Mouse (Mus musculus) liver, embryonic 14.5 days (tissue): ENCODE measurements at regions not wholly inside any gene's neighbourhood (a gene's known extent, or its start where the extent isn't known, plus 50 kb on each side); places are given as distances from the start of the nearest gene placed in this dataset.

Experiments
- ATAC-seq: fragments of 200-750 bp; cut with Nextera tagmentation; 2 replicates; pipeline ENCODE4 v1.8.0; 2017; ENCODE audit warnings: moderate number of reproducible peaks, mild to moderate bottlenecking, moderate library complexity; ENCODE audit not compliant: insufficient read depth
- DNase-seq, 3 experiments: peaks; one replicate each; pipeline ENCODE4 v3.0.0-alpha.2; 2012 to 2013; ENCODE audit warnings: low read depth in 3 of 3, low spot score in 3 of 3
- H3K27ac ChIP-seq: fragments of 300-500 bp; sonication (generic); 2 replicates; pipeline ENCODE4 v1.5.1; 2014; ENCODE audit warnings: moderate library complexity, mild to moderate bottlenecking, control low read depth, inconsistent platforms
- H3K27me3 ChIP-seq: fragments of 300-500 bp; sonication (generic); 2 replicates; pipeline ENCODE4 v1.6.1; 2014; ENCODE audit warnings: mild to moderate bottlenecking, low read length, moderate library complexity; ENCODE audit not compliant: control insufficient read depth, insufficient read depth
- H3K36me3 ChIP-seq: fragments of 300-500 bp; sonication (generic); replicated peaks from 2 replicates; pipeline ENCODE4 v1.6.1; 2014; ENCODE audit warnings: low read depth; ENCODE audit not compliant: control insufficient read depth, insufficient read depth
- H3K4me1 ChIP-seq, 2 experiments: fragments of 200-500 bp in 1 of 2; fragments of 300-500 bp in 1 of 2; sonication (generic) in 1 of 2; replicated peaks; 2 replicates each; pipeline ENCODE4 v1.6.1; 2012 to 2014; ENCODE audit warnings: antibody characterized with exemption in 1 of 2, inconsistent platforms in 1 of 2, low read length in 1 of 2; ENCODE audit not compliant: control insufficient read depth in 2 of 2, insufficient read depth in 2 of 2
- H3K4me2 ChIP-seq: fragments of 300-500 bp; sonication (generic); 2 replicates; pipeline ENCODE4 v1.6.1; 2014; ENCODE audit warnings: low read depth, mild to moderate bottlenecking, control low read depth, moderate library complexity
- H3K4me3 ChIP-seq, 2 experiments: fragments of 200-500 bp in 1 of 2; fragments of 300-500 bp in 1 of 2; sonication (generic) in 1 of 2; 2 replicates each; pipeline ENCODE4 v1.5.1; 2012 to 2014; ENCODE audit warnings: low read depth in 2 of 2, low read length in 2 of 2, mild to moderate bottlenecking in 2 of 2, control low read depth in 1 of 2, inconsistent platforms in 1 of 2, moderate library complexity in 1 of 2; ENCODE audit not compliant: insufficient read depth in 1 of 2
- H3K9ac ChIP-seq: fragments of 300-500 bp; sonication (generic); replicated peaks from 2 replicates; pipeline ENCODE4 v1.6.1; 2014; ENCODE audit warnings: mild to moderate bottlenecking, control low read depth, moderate library complexity
- H3K9me3 ChIP-seq: fragments of 300-500 bp; sonication (generic); 2 replicates; pipeline ENCODE4 v1.6.1; 2016; ENCODE audit warnings: low read length, mixed read lengths; ENCODE audit not compliant: control insufficient read depth
- CTCF ChIP-seq: IDR thresholded peaks from 2 replicates; pipeline ENCODE4 v1.5.1; 2016; ENCODE audit warnings: antibody characterized with exemption, low read depth, control low read depth
- EP300 ChIP-seq: IDR thresholded peaks from 2 replicates; pipeline ENCODE4 v1.6.1; 2016; ENCODE audit warnings: antibody characterized with exemption, low read depth
- WGBS: fragments of 180-500 bp; shearing (Covaris S2); extraction: QIAGEN DNeasy Blood & Tissue Kit; methylation state at CpG from one replicate; pipeline ENCODE4 v1.1.7; 2014; ENCODE audit not compliant: insufficient replicate concordance; 5-methylcytosine and 5-hydroxymethylcytosine counted together

DNA sequence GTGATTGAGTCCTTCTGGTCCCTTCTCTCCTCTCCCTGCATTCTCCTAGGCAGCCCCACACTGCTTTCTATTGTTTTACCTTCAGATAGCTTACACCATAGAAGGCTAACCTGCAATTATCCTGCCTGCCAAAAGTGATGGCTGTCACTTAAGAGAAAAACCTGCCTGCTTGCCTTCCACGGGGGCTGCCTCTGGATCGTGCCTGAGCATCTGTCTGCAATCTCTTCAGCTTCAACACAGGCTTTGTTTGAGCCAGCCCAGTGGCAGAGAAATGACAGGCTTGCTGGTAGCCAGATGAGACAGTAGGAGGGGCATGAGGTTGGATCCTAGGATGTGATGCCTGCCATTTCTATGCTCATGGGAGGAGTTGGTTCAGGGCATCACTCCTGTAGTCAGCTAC, 345.2 kb upstream of the Tshz3 start:
- no peak overlapping the region for H3K27ac ChIP-seq
- no peak overlapping the region for H3K9ac ChIP-seq
- TF ChIP-seq EP300 = no peak
- no peak for TF ChIP-seq CTCF
- H3K4me3 ChIP-seq = no peak overlapping the region
- H3K36me3 ChIP-seq = no peaks in the 10 kb centered on the region
- no peak overlapping the region for H3K4me2 ChIP-seq
- ATAC-seq = no peak
- 44% methylated on average over 2 of the region's 2 CpGs for WGBS
- no peaks in the 10 kb centered on the region for H3K27me3 ChIP-seq
- H3K9me3 ChIP-seq = no peaks in the 10 kb centered on the region
- no peaks in the 10 kb centered on the region for H3K4me1 ChIP-seq
- DNase-seq = no peak

DNA sequence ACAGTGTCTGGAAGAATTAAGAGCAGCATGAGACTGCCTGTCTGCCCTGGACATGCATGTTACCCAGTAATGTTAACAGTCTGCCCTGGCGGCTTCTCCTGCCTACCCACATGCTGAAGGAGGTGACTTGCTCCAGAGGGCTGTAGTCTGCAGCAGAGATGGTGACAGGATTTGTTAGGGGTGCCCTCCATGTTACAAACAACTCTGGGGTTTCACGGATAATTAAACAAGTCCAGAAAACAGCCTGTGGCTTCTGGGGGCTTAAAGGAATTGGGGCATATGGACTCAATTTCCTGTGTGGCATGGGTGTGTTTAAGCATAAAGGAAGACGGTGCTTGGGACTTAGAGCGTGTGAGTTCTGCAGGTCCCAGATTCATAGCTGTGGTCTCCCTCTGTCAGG, 347.3 kb upstream of the Tshz3 start:
- no peaks in the 10 kb centered on the region for H3K27me3 ChIP-seq
- DNase-seq (no peak), ATAC-seq (no peak)
- no peak overlapping the region for H3K4me2 ChIP-seq
- no peaks in the 10 kb centered on the region for H3K9me3 ChIP-seq
- H3K4me1 ChIP-seq = no peaks in the 10 kb centered on the region
- TF ChIP-seq EP300 (no peak), CTCF (no peak)
- WGBS = 52% methylated on average over 4 of the region's 4 CpGs
- H3K36me3 ChIP-seq = no peaks in the 10 kb centered on the region
- no peak overlapping the region for H3K27ac ChIP-seq
- H3K9ac ChIP-seq = no peak overlapping the region
- H3K4me3 ChIP-seq = no peak overlapping the region

DNA sequence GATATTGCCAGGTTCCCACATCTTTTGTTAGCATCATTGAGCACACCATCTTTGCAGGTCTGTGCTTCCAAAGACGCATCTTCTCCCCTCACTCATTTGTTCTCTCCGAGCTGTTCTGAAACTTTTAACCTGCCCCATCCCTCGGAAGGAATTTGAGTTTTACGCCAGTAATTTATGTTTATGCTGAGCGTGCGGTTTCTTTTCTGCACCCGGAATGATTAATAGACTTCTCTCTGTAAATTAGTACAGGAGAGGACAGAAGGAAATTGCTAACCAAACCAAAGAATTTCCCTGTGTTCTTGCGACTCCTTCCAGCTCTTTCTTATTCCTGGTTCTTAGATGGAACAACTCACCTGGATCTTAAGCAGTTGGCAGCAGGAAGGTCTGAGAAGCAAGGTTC, 349.7 kb upstream of the Tshz3 start:
- Histone ChIP-seq H3K4me2 (no peak overlapping the region), H3K9ac (no peak overlapping the region), H3K4me1 (no peaks in the 10 kb centered on the region), H3K36me3 (no peaks in the 10 kb centered on the region), H3K27ac (no peak overlapping the region), H3K4me3 (no peak overlapping the region), H3K27me3 (no peaks in the 10 kb centered on the region), H3K9me3 (no peaks in the 10 kb centered on the region)
- WGBS = 66% methylated on average over 8 of the region's 8 CpGs
- TF ChIP-seq EP300 (no peak), CTCF (no peak)
- DNase-seq = no peak
- no peak for ATAC-seq

DNA sequence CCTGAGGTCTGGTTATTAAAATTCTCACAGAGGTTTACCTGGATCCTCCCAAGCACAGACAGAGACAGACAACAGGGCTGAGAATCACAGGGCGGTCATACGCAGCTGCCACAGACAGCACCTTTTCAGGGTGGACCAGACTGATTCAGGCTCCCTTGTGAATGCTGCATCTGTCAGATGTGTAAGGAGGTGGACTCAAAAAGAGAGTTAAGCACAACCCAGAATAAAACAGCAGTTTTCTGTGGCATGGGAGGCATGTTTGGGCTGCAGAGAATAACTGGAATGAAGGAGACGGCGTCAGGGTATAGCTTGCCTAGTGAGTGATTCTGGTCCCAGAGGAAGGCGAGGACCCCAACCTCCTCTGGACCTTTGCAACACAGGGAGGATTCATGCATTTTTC, 363.1 kb upstream of the Tshz3 start:
- no peaks in the 10 kb centered on the region for H3K9me3 ChIP-seq

DNA sequence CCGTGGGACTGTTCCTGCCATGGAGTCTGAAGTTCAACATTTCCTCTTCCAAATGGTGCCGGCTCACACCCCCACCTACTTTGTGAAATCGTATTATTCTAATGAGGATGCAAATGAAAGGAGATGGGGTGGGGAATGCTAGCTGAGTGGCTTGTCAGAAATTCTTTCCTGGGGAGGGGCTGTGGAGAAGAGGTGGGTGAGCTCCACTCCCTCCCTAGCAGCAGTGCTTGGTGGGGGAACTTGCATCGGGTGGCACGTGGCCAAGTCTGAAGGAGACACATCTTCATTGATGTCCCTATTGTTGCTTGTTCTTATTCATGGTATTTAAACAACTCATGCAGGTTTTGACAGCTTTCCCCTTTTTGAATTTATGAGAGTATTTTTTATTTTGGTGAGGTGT, 363.8 kb upstream of the Tshz3 start:
- no peak overlapping the region for H3K27ac ChIP-seq
- no peaks in the 10 kb centered on the region for H3K27me3 ChIP-seq
- H3K4me2 ChIP-seq = no peak overlapping the region
- WGBS = 28% methylated on average over 5 of the region's 5 CpGs
- no peaks in the 10 kb centered on the region for H3K36me3 ChIP-seq
- no peaks in the 10 kb centered on the region for H3K4me1 ChIP-seq
- ATAC-seq (no peak), DNase-seq (no peak)
- H3K9me3 ChIP-seq = no peaks in the 10 kb centered on the region
- TF ChIP-seq EP300 = no peak
- no peak for TF ChIP-seq CTCF
- no peak overlapping the region for H3K4me3 ChIP-seq
- no peak overlapping the region for H3K9ac ChIP-seq

More for the DNA sequence above, 363.1 kb upstream of the Tshz3 start:
- ATAC-seq (no peak), DNase-seq (no peak)
- Histone ChIP-seq H3K9ac (no peak overlapping the region), H3K4me3 (no peak overlapping the region), H3K4me2 (no peak overlapping the region), H3K27ac (no peak overlapping the region), H3K4me1 (no peaks in the 10 kb centered on the region), H3K27me3 (no peaks in the 10 kb centered on the region), H3K36me3 (no peaks in the 10 kb centered on the region)
- WGBS = 69% methylated on average over 5 of the region's 5 CpGs
- TF ChIP-seq CTCF (no peak), EP300 (no peak)

DNA sequence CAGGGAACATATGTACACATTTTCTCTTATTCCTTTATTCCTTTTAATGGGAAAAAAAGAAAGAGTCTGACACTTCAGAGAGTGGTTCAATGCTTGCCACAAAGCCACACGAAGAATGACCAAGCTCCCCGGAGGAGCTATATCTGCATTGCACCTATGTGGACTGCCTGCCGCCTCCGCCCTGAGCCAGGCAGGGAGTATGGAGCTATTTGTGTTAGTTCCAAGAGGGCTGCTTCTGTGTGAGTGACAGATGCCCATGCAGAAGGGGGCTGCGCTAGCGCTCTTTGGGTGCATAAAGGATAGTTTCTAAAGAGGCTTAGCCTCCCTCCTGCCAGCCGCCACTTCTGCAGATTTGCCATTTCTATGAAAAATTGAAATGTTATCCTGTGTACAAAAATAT, 365.3 kb upstream of the Tshz3 start:
- H3K27ac ChIP-seq = no peak overlapping the region
- no peaks in the 10 kb centered on the region for H3K27me3 ChIP-seq
- H3K4me1 ChIP-seq = no peaks in the 10 kb centered on the region
- no peak overlapping the region for H3K9ac ChIP-seq
- H3K4me3 ChIP-seq = no peak overlapping the region
- H3K4me2 ChIP-seq = no peak overlapping the region
- DNase-seq (no peak), ATAC-seq (no peak)
- 70% methylated on average over 7 of the region's 7 CpGs for WGBS
- H3K9me3 ChIP-seq = no peaks in the 10 kb centered on the region
- no peaks in the 10 kb centered on the region for H3K36me3 ChIP-seq
- no peak for TF ChIP-seq EP300
- no peak for TF ChIP-seq CTCF
